Mouse (Mus musculus) bone marrow, adult 2 months (tissue): ENCODE results near the gene Cdc42bpg.

Source experiments
- CTCF ChIP-seq: fragments of 200-500 bp; IDR thresholded peaks from 2 replicates; pipeline ENCODE4 v1.5.1; 2011; ENCODE audit warnings: low read length, control low read depth; ENCODE audit not compliant: control insufficient read depth, insufficient read depth
- POLR2A ChIP-seq: fragments of 200-500 bp; IDR thresholded peaks from 2 replicates; pipeline ENCODE4 v1.6.1; 2011; ENCODE audit warnings: low read depth, mild to moderate bottlenecking, control low read depth, low read length, borderline replicate concordance; ENCODE audit not compliant: control insufficient read depth

GRCm38 (mm10) chr19:6331178-6331577, 24.9 kb downstream of the Cdc42bpg start:
- no peak for TF ChIP-seq POLR2A
- TF ChIP-seq CTCF: no peak
